Mouse (Mus musculus): Measurements from ENCODE around the gene Ush2a. TPM values are rescaled to one million over a fixed set of nuclear protein-coding genes. Genes with fewer than 3 reads are reported as not detected.

The Ush2a gene
- polyA plus RNA-seq, 1 experiment from 2014 or later: 0.09 TPM

DNA sequence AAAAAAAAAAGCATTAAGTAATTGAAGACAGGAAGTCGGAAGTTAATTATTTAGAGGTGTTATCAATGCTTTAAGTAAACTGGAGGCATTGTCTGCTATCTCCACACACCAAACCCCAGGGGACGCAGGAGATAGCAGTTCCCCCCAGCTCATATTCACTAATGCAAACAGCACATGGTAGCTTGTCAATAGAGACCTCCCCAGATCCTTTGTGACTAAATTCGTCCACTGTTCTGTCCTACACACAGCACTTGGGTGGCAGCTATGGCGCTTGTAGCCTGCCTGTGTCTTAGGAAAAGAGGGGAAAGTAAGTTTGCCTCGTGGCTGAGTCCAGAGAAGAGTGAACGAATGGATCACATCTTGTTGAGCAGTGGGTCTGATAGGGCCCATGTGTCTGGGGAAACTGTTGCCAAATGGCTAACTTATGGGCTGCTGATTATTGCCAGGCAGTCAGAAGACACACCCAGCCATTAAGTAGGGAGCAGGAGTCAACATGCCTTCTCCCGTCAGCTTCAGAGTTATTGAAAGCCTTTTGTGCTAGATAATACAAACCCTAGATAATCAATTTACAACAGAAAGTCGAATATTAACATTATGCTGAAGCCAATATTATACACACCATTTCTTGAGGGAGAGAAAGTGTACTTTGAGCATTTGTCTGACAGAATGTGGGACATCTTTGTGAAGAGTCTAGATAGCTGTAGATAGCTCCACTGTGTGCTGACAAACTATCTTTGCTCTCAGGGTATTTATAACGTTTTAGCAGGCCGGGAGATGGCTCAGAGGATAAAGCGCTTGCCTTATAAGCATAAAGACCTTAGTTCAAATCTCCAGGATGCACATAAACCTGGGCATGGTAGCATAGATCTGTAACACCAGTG is 568.9 kb downstream of the Ush2a start:
- no peak overlapping the region; the same call in 1 of the 2 replicates for H3K27ac ChIP-seq (replicated peaks)

GRCm38 (mm10) chr1:188833906-188834305 is 572.1 kb downstream of the Ush2a start:
- DNase-seq (ENCODE audit: low spot score): no peak
- Histone ChIP-seq H3K27me3 (replicated peaks; ENCODE audit: low read depth, poor library complexity, severe bottlenecking) (peaks cover 5% of the 10 kb centered on the region; the same call in 1 of the 2 replicates), H3K4me3 (no peak overlapping the region), H3K9me3 (no peaks in the 10 kb centered on the region), H3K4me1 (peaks cover 22% of the 10 kb centered on the region), H3K36me3 (replicated peaks) (no peaks in the 10 kb centered on the region), H3K27ac (replicated peaks) (no peak overlapping the region)
- 13% methylated on average over 9 of the region's 9 CpGs for WGBS

More for the DNA sequence above, 568.9 kb downstream of the Ush2a start:
- Histone ChIP-seq H3K4me3 (no peak overlapping the region), H3K9me3 (no peaks in the 10 kb centered on the region), H3K4me1 (peaks cover 22% of the 10 kb centered on the region), H3K27me3 (replicated peaks; ENCODE audit: low read depth, poor library complexity, severe bottlenecking) (no peaks in the 10 kb centered on the region), H3K36me3 (replicated peaks) (no peaks in the 10 kb centered on the region)
- peak; percentile 15 for DNase-seq (ENCODE audit: low spot score)
- 58% methylated on average over 11 of the region's 11 CpGs for WGBS

DNA sequence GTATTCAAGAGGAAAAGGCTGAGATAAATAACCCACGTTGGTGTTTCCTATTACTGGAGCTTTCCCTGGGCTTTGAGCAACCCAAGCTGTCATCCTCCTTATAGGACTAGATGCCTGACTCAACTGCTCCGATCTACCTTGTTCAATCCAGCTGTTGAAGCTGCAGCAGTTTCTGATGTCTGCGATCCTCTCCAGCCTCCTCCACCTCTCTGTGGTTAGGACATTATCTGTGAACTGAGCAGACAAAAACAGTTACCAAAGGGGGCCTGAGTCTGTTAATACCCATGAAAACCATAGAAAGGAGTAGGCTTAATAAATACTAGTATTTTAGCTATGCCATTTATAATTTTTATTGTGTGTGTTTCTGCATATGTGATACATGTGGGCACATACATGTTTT is 572.9 kb downstream of the Ush2a start:
- no peak for DNase-seq (ENCODE audit: low spot score)
- no peak overlapping the region for H3K27ac ChIP-seq (replicated peaks)
- no peaks in the 10 kb centered on the region for H3K9me3 ChIP-seq
- peaks cover 20% of the 10 kb centered on the region for H3K4me1 ChIP-seq
- no peaks in the 10 kb centered on the region for H3K36me3 ChIP-seq (replicated peaks)
- WGBS: 83% methylated on average over 3 of the region's 3 CpGs
- H3K27me3 ChIP-seq (replicated peaks; ENCODE audit: low read depth, poor library complexity, severe bottlenecking): peaks cover 5% of the 10 kb centered on the region; the same call in 1 of the 2 replicates
- H3K4me3 ChIP-seq: no peak overlapping the region

GRCm38 (mm10) chr1:188837613-188838295 is 575.9 kb downstream of the Ush2a start:
- 90% methylated on average over 5 of the region's 5 CpGs for whole genome bisulfite sequencing
- H3K4me1 ChIP-seq: peaks cover 10% of the 10 kb centered on the region
- H3K36me3 ChIP-seq (replicated peaks): no peaks in the 10 kb centered on the region
- H3K27ac ChIP-seq (replicated peaks): no peak overlapping the region
- no peaks in the 10 kb centered on the region for H3K9me3 ChIP-seq
- no peak for DNase-seq (ENCODE audit: low spot score)
- H3K27me3 ChIP-seq (replicated peaks; ENCODE audit: low read depth, poor library complexity, severe bottlenecking): peaks cover 5% of the 10 kb centered on the region; the same call in 1 of the 2 replicates
- H3K4me3 ChIP-seq: no peak overlapping the region

DNA sequence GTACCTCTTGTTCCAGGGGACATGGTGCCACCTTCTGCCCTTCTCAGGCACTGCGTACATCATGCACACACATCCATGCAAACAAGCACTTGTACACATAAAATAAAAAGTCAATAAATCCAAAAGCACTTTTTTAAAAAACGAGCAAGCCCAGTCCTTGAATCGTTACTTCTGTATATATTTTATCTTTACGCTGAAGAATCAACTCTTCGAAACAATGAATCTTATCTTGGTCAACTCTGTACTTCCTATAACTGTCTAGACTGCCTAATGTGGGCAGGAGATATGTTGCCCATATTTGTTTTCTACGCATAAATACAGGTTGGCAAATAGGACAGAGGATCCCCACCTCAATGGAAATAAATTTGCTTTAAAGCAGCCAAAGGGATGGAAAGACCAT is 585.4 kb downstream of the Ush2a start:
- H3K4me3 ChIP-seq: no peak overlapping the region
- H3K27me3 ChIP-seq (replicated peaks; ENCODE audit: low read depth, poor library complexity, severe bottlenecking): no peaks in the 10 kb centered on the region
- no peaks in the 10 kb centered on the region for H3K4me1 ChIP-seq
- no peaks in the 10 kb centered on the region for H3K36me3 ChIP-seq (replicated peaks)
- no peak overlapping the region for H3K27ac ChIP-seq (replicated peaks)
- H3K9me3 ChIP-seq: no peaks in the 10 kb centered on the region
- 96% methylated on average over 6 of the region's 6 CpGs for WGBS
- no peak for DNase-seq (ENCODE audit: low spot score)

DNA sequence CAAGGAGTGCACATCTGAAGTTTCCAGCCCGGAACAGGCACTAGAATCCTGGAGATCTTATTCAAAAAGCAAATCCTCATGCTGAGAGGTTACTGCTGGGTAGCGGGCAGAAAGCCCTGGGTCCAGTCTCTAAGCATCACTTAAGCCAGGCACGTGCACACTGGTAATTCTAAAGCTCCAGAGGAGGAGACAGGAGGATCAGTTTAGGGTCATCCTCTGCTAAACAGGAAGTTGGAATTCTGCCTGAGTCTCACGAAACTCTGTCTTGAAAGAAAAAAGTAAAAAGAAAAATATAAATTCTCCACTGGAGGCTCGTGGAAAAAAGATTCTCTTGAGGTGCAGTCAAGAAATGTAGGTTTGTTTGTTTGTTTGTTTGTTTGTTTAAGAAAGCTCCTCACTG is 591.0 kb downstream of the Ush2a start:
- no peak overlapping the region for H3K4me3 ChIP-seq
- no peaks in the 10 kb centered on the region for H3K27me3 ChIP-seq (replicated peaks; ENCODE audit: low read depth, poor library complexity, severe bottlenecking)
- H3K9me3 ChIP-seq: peaks cover 3% of the 10 kb centered on the region; the same call in 1 of the 2 replicates
- WGBS: 79% methylated on average over 5 of the region's 5 CpGs
- DNase-seq (ENCODE audit: low spot score): no peak
- H3K4me1 ChIP-seq: no peaks in the 10 kb centered on the region
- no peak overlapping the region for H3K27ac ChIP-seq (replicated peaks)
- no peaks in the 10 kb centered on the region for H3K36me3 ChIP-seq (replicated peaks)

- no peak for DNase-seq (ENCODE audit: low spot score)
- Histone ChIP-seq H3K4me1 (no peaks in the 10 kb centered on the region), H3K36me3 (replicated peaks) (no peaks in the 10 kb centered on the region), H3K9me3 (peaks cover 3% of the 10 kb centered on the region; the same call in 1 of the 2 replicates), H3K27ac (replicated peaks) (no peak overlapping the region), H3K27me3 (replicated peaks; ENCODE audit: low read depth, poor library complexity, severe bottlenecking) (no peaks in the 10 kb centered on the region), H3K4me3 (no peak overlapping the region)
Measured at GRCm38 (mm10) chr1:188854240-188854639, 592.4 kb downstream of the Ush2a start.

- H3K36me3 ChIP-seq (replicated peaks): no peaks in the 10 kb centered on the region
- H3K27ac ChIP-seq (replicated peaks): no peak overlapping the region
- no peak for DNase-seq (ENCODE audit: low spot score)
- WGBS: 95% methylated on average over 2 of the region's 2 CpGs
- H3K4me3 ChIP-seq: no peak overlapping the region
- H3K27me3 ChIP-seq (replicated peaks; ENCODE audit: low read depth, poor library complexity, severe bottlenecking): no peaks in the 10 kb centered on the region
- no peaks in the 10 kb centered on the region for H3K4me1 ChIP-seq
- peaks cover 3% of the 10 kb centered on the region; the same call in 1 of the 2 replicates for H3K9me3 ChIP-seq
Measured at GRCm38 (mm10) chr1:188855034-188855433, 593.2 kb downstream of the Ush2a start.

DNA sequence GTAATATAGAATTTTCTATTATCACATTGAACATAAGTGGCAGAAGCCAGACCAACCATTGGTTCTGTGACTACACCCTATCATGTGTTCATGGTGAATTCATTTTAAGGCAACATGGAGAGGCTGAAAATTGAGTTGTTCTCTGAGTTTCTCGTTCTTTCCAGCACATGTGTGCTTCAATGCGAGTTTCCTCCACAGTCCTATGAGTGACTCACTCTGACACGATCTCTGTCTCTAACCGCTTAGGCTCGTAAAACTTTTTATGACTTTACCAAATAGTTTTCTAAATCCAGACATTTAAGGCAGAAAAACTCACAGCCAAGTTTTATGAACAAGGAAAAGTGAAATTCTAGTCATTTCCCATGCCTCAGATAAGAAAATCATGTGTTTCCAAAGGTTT is 597.9 kb downstream of the Ush2a start:
- no peaks in the 10 kb centered on the region for H3K27me3 ChIP-seq (replicated peaks; ENCODE audit: low read depth, poor library complexity, severe bottlenecking)
- DNase-seq (ENCODE audit: low spot score): no peak
- H3K27ac ChIP-seq (replicated peaks): no peak overlapping the region
- H3K4me1 ChIP-seq: no peaks in the 10 kb centered on the region
- peaks cover 3% of the 10 kb centered on the region; the same call in 1 of the 2 replicates for H3K9me3 ChIP-seq
- no peaks in the 10 kb centered on the region for H3K36me3 ChIP-seq (replicated peaks)
- no peak overlapping the region for H3K4me3 ChIP-seq
- 96% methylated on average over 5 of the region's 5 CpGs for WGBS

DNA sequence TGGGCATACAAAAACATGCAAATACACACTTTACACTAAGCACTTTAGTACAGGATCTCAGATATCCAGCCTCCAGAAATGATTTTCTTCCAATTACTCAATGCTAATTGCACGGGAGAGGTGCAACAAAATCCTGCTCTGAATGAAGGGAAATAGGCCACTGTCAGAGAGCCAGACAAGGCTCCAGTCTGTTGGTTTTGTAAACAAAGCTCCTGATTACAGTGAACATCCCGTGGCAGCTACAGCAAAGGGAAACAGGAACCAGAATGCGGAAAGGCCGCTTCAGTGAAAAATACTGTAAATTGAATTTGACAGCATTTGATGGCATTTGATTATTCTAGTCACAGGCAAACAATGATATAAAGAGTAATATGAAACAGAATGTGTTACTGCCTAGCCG is 604.1 kb downstream of the Ush2a start:
- Histone ChIP-seq H3K4me3 (no peak overlapping the region), H3K4me1 (peaks cover 10% of the 10 kb centered on the region), H3K27me3 (replicated peaks; ENCODE audit: low read depth, poor library complexity, severe bottlenecking) (no peaks in the 10 kb centered on the region), H3K36me3 (replicated peaks) (no peaks in the 10 kb centered on the region), H3K9me3 (no peaks in the 10 kb centered on the region), H3K27ac (replicated peaks) (no peak overlapping the region)
- DNase-seq (ENCODE audit: low spot score): no peak
- WGBS: 58% methylated on average over 5 of the region's 5 CpGs

- 77% methylated on average over 11 of the region's 11 CpGs for whole genome bisulfite sequencing
- Histone ChIP-seq H3K36me3 (replicated peaks) (no peaks in the 10 kb centered on the region), H3K27me3 (replicated peaks; ENCODE audit: low read depth, poor library complexity, severe bottlenecking) (no peaks in the 10 kb centered on the region)
Measured at GRCm38 (mm10) chr1:188866515-188866914, 604.7 kb downstream of the Ush2a start.

DNA sequence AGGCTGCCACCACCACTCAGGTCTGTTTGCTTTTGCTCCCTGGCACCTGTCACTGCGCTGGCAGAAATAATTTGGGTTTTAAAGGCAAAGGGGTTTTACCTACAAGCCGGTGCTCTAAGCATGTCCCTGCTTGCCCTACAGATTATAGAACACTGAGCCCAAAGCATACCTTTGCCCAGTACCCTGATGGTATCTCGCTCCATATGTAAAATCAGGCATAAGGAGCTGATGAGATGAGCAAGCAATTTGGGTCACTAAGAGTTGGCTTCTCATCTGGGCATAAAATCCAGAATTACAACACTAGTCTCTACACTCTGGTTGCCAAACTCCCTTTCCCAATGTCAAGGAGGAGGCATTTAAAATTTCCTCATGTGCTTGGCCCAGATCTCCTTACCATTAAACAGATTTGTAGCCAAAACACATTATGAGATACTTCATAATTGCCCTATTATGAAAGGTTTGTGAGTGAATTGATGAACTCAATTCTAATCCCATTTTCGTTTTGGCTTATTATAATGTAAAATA is 616.8 kb downstream of the Ush2a start:
- H3K4me1 ChIP-seq: 0 out of 2 replicates have a peak, but pooled peaks cover 3% of the 10 kb centered on the region
- H3K36me3 ChIP-seq (replicated peaks): no peaks in the 10 kb centered on the region
- H3K4me3 ChIP-seq: no peak overlapping the region
- H3K9me3 ChIP-seq: no peaks in the 10 kb centered on the region
- WGBS: 85% methylated on average over 4 of the region's 4 CpGs
- DNase-seq (ENCODE audit: low spot score): no peak
- no peak overlapping the region for H3K27ac ChIP-seq (replicated peaks)
- no peaks in the 10 kb centered on the region for H3K27me3 ChIP-seq (replicated peaks; ENCODE audit: low read depth, poor library complexity, severe bottlenecking)

More at GRCm38 (mm10) chr1:188866515-188866914, 604.7 kb downstream of the Ush2a start:
- Histone ChIP-seq H3K4me1 (peaks cover 10% of the 10 kb centered on the region), H3K4me3 (no peak overlapping the region), H3K9me3 (no peaks in the 10 kb centered on the region), H3K27ac (replicated peaks) (no peak overlapping the region)
- no peak for DNase-seq (ENCODE audit: low spot score)

Data from embryonic facial prominence, embryonic 10.5 days (tissue).